Mouse (Mus musculus) central nervous system, embryonic 14 days (tissue): ENCODE results near the gene Pole3. TPM values are rescaled to one million over a fixed set of nuclear protein-coding genes. Genes with fewer than 3 reads are reported as not detected.

Experiments
- polyA plus RNA-seq: library from polyadenylated mRNA; depleted of rRNA; stranded (reverse); fragments of >200 nt; gene quantifications from 2 replicates; pipeline ENCODE4 v1.2.3, GENCODE M21; 2012; rRNA removed

Pole3 gene
- 49.2 and 57.0 TPM in 2 replicates for polyA plus RNA-seq

GRCm38 (mm10) chr4:62524651-62525488 is at the start of gene Pole3, which contains the start of gene 4933430I17Rik:
Pole3 (minus strand) TSS chr4:62525068.
4933430I17Rik (plus strand) TSS chr4:62525369.

GRCm38 (mm10) chr4:62559797-62560329 is 35.0 kb upstream of the Pole3 start, which contains the start of gene Rgs3:
Rgs3 (plus strand) TSS chr4:62559847.

DNA sequence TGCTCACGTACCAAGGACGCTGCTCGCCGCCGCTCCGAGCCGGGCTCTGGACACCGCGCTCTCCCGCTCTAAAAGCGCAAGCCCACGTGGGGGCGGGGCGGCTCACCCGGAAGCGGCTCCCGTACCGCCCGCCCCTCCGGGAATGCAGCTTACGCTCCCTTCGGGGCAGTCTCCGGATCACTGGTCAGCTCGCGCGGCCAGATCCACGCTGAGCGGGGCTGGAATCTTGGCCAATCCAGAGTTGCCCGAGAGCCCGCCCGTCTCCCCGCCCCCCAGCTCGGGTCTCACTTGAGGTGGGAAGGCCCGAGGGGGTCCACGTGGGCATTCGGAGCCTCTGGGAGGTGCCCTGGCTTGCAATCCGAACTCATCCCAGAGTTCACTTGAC is 5.0 kb downstream of the Pole3 start, which contains the start of gene Alad:
Gene Alad, minus strand, starts transcription at position 70 of the 385 bp plus-strand sequence.

DNA sequence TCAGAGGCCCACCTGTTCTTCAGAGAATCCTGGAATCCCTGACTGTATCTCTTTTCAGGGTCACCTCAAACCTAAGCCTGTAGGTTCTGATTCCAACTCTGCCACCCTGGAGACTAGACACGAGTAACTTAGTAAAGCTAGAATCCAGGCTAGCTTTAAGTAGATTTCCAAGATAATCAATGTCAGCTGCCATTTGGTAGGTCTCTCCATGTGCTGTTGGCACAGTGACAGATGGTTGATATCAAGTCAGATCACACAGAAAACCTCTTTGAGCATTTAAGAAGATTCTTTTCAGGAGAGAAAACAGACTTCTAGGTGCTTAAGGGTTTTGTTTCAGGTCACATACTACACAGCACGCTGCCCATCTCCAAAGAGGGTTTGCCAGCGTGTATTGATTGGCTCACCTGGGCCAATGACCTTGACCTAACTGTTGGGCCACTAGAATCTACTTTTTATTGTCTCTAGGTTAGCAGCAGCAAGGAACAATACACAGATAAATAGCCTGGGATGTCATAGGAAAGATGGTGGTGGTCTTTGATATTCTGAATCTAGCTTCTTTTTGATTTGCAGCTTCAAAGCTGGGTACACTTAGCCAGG is 21.4 kb downstream of the Pole3 start, which contains the start of gene Hdhd3:
Gene Hdhd3, minus strand, starts transcription at position 94 of the 597 bp plus-strand sequence.

GRCm38 (mm10) chr4:62479937-62480708 is 44.7 kb downstream of the Pole3 start, which contains the start of gene Bspry:
Bspry (plus strand) TSS chr4:62480053.

Other genes starting within 250 kb of the Pole3 start
- gene Fkbp15, start 164.5 kb downstream of the Pole3 start, polyA plus RNA-seq = 22.2 and 23.2 TPM in 2 replicates
- gene Slc31a1, start 164.3 kb downstream of the Pole3 start, polyA plus RNA-seq = 28.3 and 30.0 TPM in 2 replicates
- 104 and 108 TPM in 2 replicates for gene Cdc26, start 116.4 kb downstream of the Pole3 start, polyA plus RNA-seq
- gene Prpf4, start 116.3 kb downstream of the Pole3 start, polyA plus RNA-seq = 24.2 and 25.2 TPM in 2 replicates
- gene Rnf183, start 89.8 kb downstream of the Pole3 start, polyA plus RNA-seq = 0.84 and 0.88 TPM in 2 replicates
- gene Wdr31, start 54.2 kb downstream of the Pole3 start, polyA plus RNA-seq = 7.2 and 7.9 TPM in 2 replicates
- 0.39 and 1.6 TPM in 2 replicates for gene Bspry, start 45.0 kb downstream of the Pole3 start, polyA plus RNA-seq
- gene Hdhd3, start 21.6 kb downstream of the Pole3 start, polyA plus RNA-seq = 5.9 and 6.4 TPM in 2 replicates
- gene Alad, start 5.2 kb downstream of the Pole3 start, polyA plus RNA-seq = 40.8 and 49.2 TPM in 2 replicates
- gene 4933430I17Rik, start 301 bp upstream of the Pole3 start, polyA plus RNA-seq = 1.1 TPM in 2 replicates
- 64.8 and 74.9 TPM in 2 replicates for gene Rgs3, start 34.8 kb upstream of the Pole3 start, polyA plus RNA-seq